Mouse (Mus musculus) myocyte (in vitro differentiated cells): ENCODE results near the gene Camta1.

Experiments
- MAX ChIP-seq: IDR thresholded peaks from one replicate; pipeline ENCODE4 v1.6.1; 2011; ENCODE audit warnings: low read depth, mild to moderate bottlenecking, control low read depth
- POLR2A ChIP-seq: IDR thresholded peaks from one replicate; pipeline ENCODE4 v1.6.1; 2011; ENCODE audit warnings: low read depth, mild to moderate bottlenecking, control low read depth, moderate library complexity; ENCODE audit not compliant: insufficient read length
- REST ChIP-seq: IDR thresholded peaks from one replicate; pipeline ENCODE4 v1.6.1; 2011; ENCODE audit warnings: mild to moderate bottlenecking, control low read depth, moderate library complexity; ENCODE audit not compliant: insufficient read depth, insufficient read length

GRCm38 (mm10) chr4:150950972-150951371 is 910.7 kb downstream of the Camta1 start:
- TF ChIP-seq MAX (no peak), POLR2A (no peak), REST (no peak)
